In the genomic region with DNA sequence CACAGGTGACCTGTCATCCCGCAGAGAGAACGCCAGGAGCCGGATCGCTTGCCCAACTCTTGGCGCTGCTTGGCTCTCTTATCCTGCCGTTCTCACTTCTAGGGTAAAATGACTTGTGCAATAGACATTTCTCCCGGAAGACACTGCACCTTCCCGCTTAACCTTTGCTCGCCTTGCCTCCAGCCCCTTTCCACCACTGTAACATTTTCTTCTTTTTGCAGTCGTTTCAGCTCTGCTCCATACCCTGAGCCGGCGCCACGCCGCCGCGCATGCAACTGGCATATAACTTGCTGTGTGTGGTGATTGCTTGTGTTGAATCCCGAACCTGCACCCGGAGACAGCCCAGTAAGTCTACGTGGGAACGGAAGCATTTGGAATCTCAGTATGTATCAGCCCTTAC, we compare ENCODE assay signal across 8 mouse cellular contexts. TPM values are rescaled to one million over a fixed set of nuclear protein-coding genes. Genes with fewer than 3 reads are reported as not detected.
DNase-seq lines count a peak whose midpoint lies in the region; ATAC-seq lines count a peak whose summit lies in the region.

No protein-coding gene starts in this region.

- peak; percentile 21 for DNase-seq in heart, adult 8-10 months (ENCODE audit: low spot score)
- no peak for DNase-seq in heart, adult 9 months (ENCODE audit: low spot score in 2 of 2)
- peak; percentile 13 for DNase-seq in embryonic facial prominence, embryonic 11.5 days (ENCODE audit: low spot score)
- no peak for DNase-seq in cerebellum, adult 11-12 months
- DNase-seq in right cerebral cortex, postnatal 36 days (ENCODE audit: low spot score in 2 of 2), result no peak

- H3K9ac ChIP-seq in embryonic facial prominence, embryonic 11.5 days (replicated peaks; ENCODE audit: low read length), result peak overlapping the region; percentile 64
- peak overlapping the region; percentile 76 for H3K9ac ChIP-seq in hindbrain, embryonic 16.5 days (ENCODE audit: low read depth, low read length)

- WGBS in embryonic facial prominence, embryonic 11.5 days, result under 1% methylated on average over 20 of the region's 20 CpGs
- under 1% methylated on average over 20 of the region's 20 CpGs for WGBS in hindbrain, embryonic 16.5 days

- peak overlapping the region; percentile 88 for H3K4me2 ChIP-seq in embryonic facial prominence, embryonic 11.5 days (ENCODE audit: low read depth, low read length)
- peak overlapping the region; percentile 81 for H3K4me2 ChIP-seq in hindbrain, embryonic 16.5 days (ENCODE audit: low read length)

- H3K4me3 ChIP-seq in embryonic facial prominence, embryonic 11.5 days (ENCODE audit: low read depth, low read length), result peak overlapping the region; percentile 83
- H3K4me3 ChIP-seq in hindbrain, embryonic 16.5 days (ENCODE audit: low read length), result peak overlapping the region; percentile 69
- H3K4me3 ChIP-seq in megakaryocyte, embryonic 14.5 days (replicated peaks), result peak overlapping the region; percentile 98

- H3K4me1 ChIP-seq in embryonic facial prominence, embryonic 11.5 days (ENCODE audit: control insufficient read depth, insufficient read depth, low read length), result no peaks in the 10 kb centered on the region
- H3K4me1 ChIP-seq in hindbrain, embryonic 16.5 days (ENCODE audit: control insufficient read depth, insufficient read depth, low read depth, low read length), result no peaks in the 10 kb centered on the region; the same call in 1 of the 2 replicates
- H3K4me1 ChIP-seq in megakaryocyte, embryonic 14.5 days, result peaks cover 52% of the 10 kb centered on the region

- no peaks in the 10 kb centered on the region for H3K9me3 ChIP-seq in embryonic facial prominence, embryonic 11.5 days (replicated peaks; ENCODE audit: control insufficient read depth, low read length)
- no peaks in the 10 kb centered on the region for H3K9me3 ChIP-seq in hindbrain, embryonic 16.5 days (ENCODE audit: control insufficient read depth, low read length)
- H3K9me3 ChIP-seq in megakaryocyte, embryonic 14.5 days, result no peaks in the 10 kb centered on the region

- no peaks in the 10 kb centered on the region for H3K27me3 ChIP-seq in embryonic facial prominence, embryonic 11.5 days (ENCODE audit: control insufficient read depth, insufficient read depth, low read length)
- no peaks in the 10 kb centered on the region for H3K27me3 ChIP-seq in hindbrain, embryonic 16.5 days (replicated peaks; ENCODE audit: control insufficient read depth, insufficient read depth, low read length)
- H3K27me3 ChIP-seq in megakaryocyte, embryonic 14.5 days (replicated peaks), result no peaks in the 10 kb centered on the region

- no peak overlapping the region for H3K27ac ChIP-seq in embryonic facial prominence, embryonic 11.5 days (replicated peaks; ENCODE audit: low read depth, low read length)
- H3K27ac ChIP-seq in hindbrain, embryonic 16.5 days (ENCODE audit: low read depth, low read length), result 0 out of 2 replicates have a peak overlapping the region, but pooled peaks have one; percentile 18

- no peaks in the 10 kb centered on the region for H3K36me3 ChIP-seq in embryonic facial prominence, embryonic 11.5 days (replicated peaks; ENCODE audit: control insufficient read depth, insufficient read depth, low read depth, low read length)
- H3K36me3 ChIP-seq in hindbrain, embryonic 16.5 days (ENCODE audit: control insufficient read depth, insufficient read depth, low read length), result no peaks in the 10 kb centered on the region
- H3K36me3 ChIP-seq in megakaryocyte, embryonic 14.5 days (replicated peaks; ENCODE audit: low read length), result peaks cover 42% of the 10 kb centered on the region

- ATAC-seq in CD4-positive, CD25-positive, alpha-beta regulatory T cell, adult 4 months, result peak; percentile 10
- ATAC-seq in embryonic facial prominence, embryonic 11.5 days (replicated peaks; ENCODE audit: insufficient number of reproducible peaks, low FRiP score, low TSS enrichment, low read depth), result peak; percentile 17; the same call in 1 of the 2 replicates
- ATAC-seq in hindbrain, embryonic 16.5 days, result peak; percentile 43

RNA-seq across cellular contexts. Expression of gene Stat1, which starts 0.5 kb away (rescaled TPM):
- total RNA-seq in heart, adult 8-10 months (2022), result 10 to 100 TPM; 26.0 to 33.9 (median 26.9) TPM
- 1,000 to 10,000 TPM in 1 of 2 experiments, 100 to 1,000 TPM in 1; 971 to 1,303 TPM for polyA plus RNA-seq in CD4-positive, CD25-positive, alpha-beta regulatory T cell, adult 4 months (2017; shearing (Covaris generic))
- polyA plus RNA-seq in embryonic facial prominence, embryonic 11.5 days (2014; fragmentation: Nextera tagmentation; extraction: Ambion mirVana), result 13.1 and 15.0 TPM in 2 replicates
- 13.8 and 14.2 TPM in 2 replicates for polyA plus RNA-seq in hindbrain, embryonic 16.5 days (2015; fragmentation: Nextera tagmentation; extraction: Ambion mirVana)
- 2.7 and 10.3 TPM in 2 replicates for polyA plus RNA-seq in megakaryocyte, embryonic 14.5 days (2012; ENCODE audit: insufficient read depth, low replicate concordance)

Comparison
In these comparisons a context has a peak if more than half of its experiments do, and no peak if none do; other contexts are left out.
1. DNase-seq: peak in heart, adult 8-10 months (single experiment) and embryonic facial prominence, embryonic 11.5 days (single experiment); none in heart, adult 9 months (0 of 2), cerebellum, adult 11-12 months (single experiment) and right cerebral cortex, postnatal 36 days (0 of 2).
2. RNA of gene Stat1, which starts 0.5 kb away (polyA plus RNA-seq): 971 to 1,303 TPM in CD4-positive, CD25-positive, alpha-beta regulatory T cell, adult 4 months; 13.8 to 14.2 TPM in hindbrain, embryonic 16.5 days, 13.1 to 15.0 TPM in embryonic facial prominence, embryonic 11.5 days and 2.7 to 10.3 TPM in megakaryocyte, embryonic 14.5 days; every median in the first group is over 10 times any median in the second.
3. Peak in every context shown above with its lines, with median percentiles within 50 percentile points of each other: ATAC-seq and H3K4me3 ChIP-seq.